Mouse (Mus musculus): ENCODE results near the gene Rnf167. TPM values are rescaled to one million over a fixed set of nuclear protein-coding genes. Genes with fewer than 3 reads are reported as not detected.

Gene Rnf167
- polyA plus RNA-seq, 1 experiment = 265 TPM

GRCm38 (mm10) chr11:70610752-70611151, 36.3 kb upstream of the Rnf167 start:
- TF ChIP-seq POLR2A (IDR thresholded peaks at IDR 0.05; ENCODE audit: borderline replicate concordance, control insufficient read depth, low read depth, low read length) (no peak), CTCF (IDR thresholded peaks at IDR 0.05; ENCODE audit: control insufficient read depth, insufficient read depth, low read length) (0 out of 2 replicates have a peak, but pooled peaks have one; percentile 4)
- Histone ChIP-seq H3K4me3 (replicated peaks; ENCODE audit: control insufficient read depth, low read depth, low read length) (no peak overlapping the region), H3K27ac (ENCODE audit: control insufficient read depth, insufficient read depth, low read depth, low read length, poor library complexity) (no peak overlapping the region), H3K4me1 (ENCODE audit: control insufficient read depth, insufficient read depth, low read length) (no peaks in the 10 kb centered on the region; the same call in 1 of the 2 replicates)
- whole genome bisulfite sequencing = 95% methylated on average over 4 of the region's 4 CpGs

GRCm38 (mm10) chr11:70612505-70612904, 34.5 kb upstream of the Rnf167 start:
- TF ChIP-seq POLR2A (IDR thresholded peaks at IDR 0.05; ENCODE audit: borderline replicate concordance, control insufficient read depth, low read depth, low read length) (no peak), CTCF (IDR thresholded peaks at IDR 0.05; ENCODE audit: control insufficient read depth, insufficient read depth, low read length) (no peak)
- 90% methylated on average over 7 of the region's 7 CpGs for whole genome bisulfite sequencing
- no peak overlapping the region for H3K27ac ChIP-seq (ENCODE audit: control insufficient read depth, insufficient read depth, low read depth, low read length, poor library complexity)
- H3K4me1 ChIP-seq (ENCODE audit: control insufficient read depth, insufficient read depth, low read length) = no peaks in the 10 kb centered on the region; the same call in 1 of the 2 replicates
- H3K4me3 ChIP-seq (replicated peaks; ENCODE audit: control insufficient read depth, low read depth, low read length) = no peak overlapping the region

- TF ChIP-seq POLR2A (IDR thresholded peaks at IDR 0.05; ENCODE audit: borderline replicate concordance, control insufficient read depth, low read depth, low read length) = peak; percentile 43; the same call in 1 of the 2 replicates
- no peak for TF ChIP-seq CTCF (IDR thresholded peaks at IDR 0.05; ENCODE audit: control insufficient read depth, insufficient read depth, low read length)
- Histone ChIP-seq H3K4me1 (ENCODE audit: control insufficient read depth, insufficient read depth, low read length) (no peaks in the 10 kb centered on the region; the same call in 1 of the 2 replicates), H3K27ac (ENCODE audit: control insufficient read depth, insufficient read depth, low read depth, low read length, poor library complexity) (0 out of 2 replicates have a peak overlapping the region, but pooled peaks have one; percentile 14), H3K4me3 (replicated peaks; ENCODE audit: control insufficient read depth, low read depth, low read length) (peak overlapping the region; percentile 71)
- WGBS = under 1% methylated on average over 17 of the region's 17 CpGs
Observed at GRCm38 (mm10) chr11:70615074-70615473, 32.0 kb upstream of the Rnf167 start.

- TF ChIP-seq POLR2A (IDR thresholded peaks at IDR 0.05; ENCODE audit: borderline replicate concordance, control insufficient read depth, low read depth, low read length) = no peak
- TF ChIP-seq CTCF (IDR thresholded peaks at IDR 0.05; ENCODE audit: control insufficient read depth, insufficient read depth, low read length) = no peak
- no peaks in the 10 kb centered on the region; the same call in 1 of the 2 replicates for H3K4me1 ChIP-seq (ENCODE audit: control insufficient read depth, insufficient read depth, low read length)
- peak within 1 kb of the TSS; percentile 71 for H3K4me3 ChIP-seq (replicated peaks; ENCODE audit: control insufficient read depth, low read depth, low read length)
- H3K27ac ChIP-seq (ENCODE audit: control insufficient read depth, insufficient read depth, low read depth, low read length, poor library complexity) = 0 out of 2 replicates have a peak within 1 kb of the TSS, but pooled peaks have one; percentile 14
- WGBS = 13% methylated on average over 21 of the region's 21 CpGs
Observed at GRCm38 (mm10) chr11:70615516-70616093, 31.4 kb upstream of the Rnf167 start, which contains the start of gene 4930544D05Rik. Gene 4930544D05Rik (plus strand): TSS chr11:70615848.

GRCm38 (mm10) chr11:70619101-70619500, 27.9 kb upstream of the Rnf167 start, which contains the start of gene Chrne:
Gene Chrne (minus strand): TSS chr11:70619216.
- Histone ChIP-seq H3K4me1 (ENCODE audit: control insufficient read depth, insufficient read depth, low read length) (no peaks in the 10 kb centered on the region; the same call in 1 of the 2 replicates), H3K27ac (ENCODE audit: control insufficient read depth, insufficient read depth, low read depth, low read length, poor library complexity) (no peak within 1 kb of the TSS)
- no peak for TF ChIP-seq POLR2A (IDR thresholded peaks at IDR 0.05; ENCODE audit: borderline replicate concordance, control insufficient read depth, low read depth, low read length)
- no peak for TF ChIP-seq CTCF (IDR thresholded peaks at IDR 0.05; ENCODE audit: control insufficient read depth, insufficient read depth, low read length)

GRCm38 (mm10) chr11:70621972-70622814, 24.8 kb upstream of the Rnf167 start:
- no peaks in the 10 kb centered on the region; the same call in 1 of the 2 replicates for H3K4me1 ChIP-seq (ENCODE audit: control insufficient read depth, insufficient read depth, low read length)
- H3K4me3 ChIP-seq (replicated peaks; ENCODE audit: control insufficient read depth, low read depth, low read length) = no peak overlapping the region
- no peak overlapping the region for H3K27ac ChIP-seq (ENCODE audit: control insufficient read depth, insufficient read depth, low read depth, low read length, poor library complexity)
- TF ChIP-seq CTCF (IDR thresholded peaks at IDR 0.05; ENCODE audit: control insufficient read depth, insufficient read depth, low read length) (no peak), POLR2A (IDR thresholded peaks at IDR 0.05; ENCODE audit: borderline replicate concordance, control insufficient read depth, low read depth, low read length) (no peak)
- 70% methylated on average over 7 of the region's 7 CpGs for WGBS

More at GRCm38 (mm10) chr11:70619101-70619500, 27.9 kb upstream of the Rnf167 start, which contains the start of gene Chrne:
- WGBS = 63% methylated on average over 1 of the region's 1 CpGs
- no peak within 1 kb of the TSS for H3K4me3 ChIP-seq (replicated peaks; ENCODE audit: control insufficient read depth, low read depth, low read length)

GRCm38 (mm10) chr11:70623053-70623742, 23.8 kb upstream of the Rnf167 start:
- WGBS = 82% methylated on average over 10 of the region's 10 CpGs
- Histone ChIP-seq H3K4me1 (ENCODE audit: control insufficient read depth, insufficient read depth, low read length) (no peaks in the 10 kb centered on the region; the same call in 1 of the 2 replicates), H3K27ac (ENCODE audit: control insufficient read depth, insufficient read depth, low read depth, low read length, poor library complexity) (no peak overlapping the region), H3K4me3 (replicated peaks; ENCODE audit: control insufficient read depth, low read depth, low read length) (no peak overlapping the region)
- TF ChIP-seq POLR2A (IDR thresholded peaks at IDR 0.05; ENCODE audit: borderline replicate concordance, control insufficient read depth, low read depth, low read length) (no peak), CTCF (IDR thresholded peaks at IDR 0.05; ENCODE audit: control insufficient read depth, insufficient read depth, low read length) (peak; percentile 21; the same call in 1 of the 2 replicates)

All from bone marrow, adult 2 months (tissue).